Mouse (Mus musculus) urinary bladder, postnatal 36 days (tissue): ENCODE results near the gene Trim14.
A peak's percentile ranks its signal among the peaks of the same experiment; 100 is the strongest.
"Not testable (repeated sequence)": the region's sequence is repeated elsewhere in the genome, so short reads cannot be mapped to it uniquely, and the experiment has no call there.

Source experiments
- DNase-seq, 2 experiments: peaks; one replicate each; pipeline ENCODE4 v3.0.0; 2022; ENCODE audit warnings: low spot score in 2 of 2, mixed read lengths in 1 of 2

Trim14 gene

GRCm38 (mm10) chr4:46535840-46536361, at the start of gene Trim14:
Trim14 (minus strand) TSS chr4:46536141.
- DNase-seq, result no peak

DNA sequence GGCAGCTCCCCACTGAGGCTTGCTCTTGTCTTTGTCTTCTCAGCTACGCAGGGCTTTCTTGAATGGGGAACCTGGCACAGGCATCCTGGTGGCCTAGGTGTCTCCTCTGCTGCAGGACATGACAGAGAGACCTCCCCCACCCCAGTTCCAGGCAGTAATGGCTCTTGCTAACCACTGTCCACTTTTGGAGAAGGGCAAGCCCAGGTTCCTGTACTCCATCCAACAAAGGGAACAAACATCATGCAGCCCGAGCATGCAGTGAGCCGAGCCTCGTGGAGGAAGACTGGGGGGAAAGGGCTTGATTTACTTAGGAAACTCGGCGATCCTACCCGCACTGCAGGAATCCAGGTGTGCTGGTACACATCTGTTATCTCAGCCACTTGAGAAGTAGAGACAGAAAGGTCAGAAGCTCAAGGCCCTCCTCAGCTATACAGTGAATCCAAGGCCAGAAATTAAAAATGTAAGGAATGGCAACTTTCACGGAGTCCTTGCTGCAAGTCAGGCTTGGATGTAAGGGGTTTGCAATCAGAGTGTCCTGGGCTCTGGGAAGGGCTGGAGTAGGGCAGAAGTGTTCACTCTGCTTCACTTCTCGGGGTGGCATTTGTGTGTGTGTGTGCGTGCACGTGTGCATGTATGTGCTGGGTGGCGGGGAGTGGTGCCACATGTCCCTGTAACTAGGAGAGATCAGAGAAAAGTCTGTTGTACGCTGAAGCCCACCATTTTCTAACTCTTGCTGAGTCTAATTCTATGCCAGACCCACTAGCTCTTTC, 49.3 kb upstream of the Trim14 start:
- no peak for DNase-seq

DNA sequence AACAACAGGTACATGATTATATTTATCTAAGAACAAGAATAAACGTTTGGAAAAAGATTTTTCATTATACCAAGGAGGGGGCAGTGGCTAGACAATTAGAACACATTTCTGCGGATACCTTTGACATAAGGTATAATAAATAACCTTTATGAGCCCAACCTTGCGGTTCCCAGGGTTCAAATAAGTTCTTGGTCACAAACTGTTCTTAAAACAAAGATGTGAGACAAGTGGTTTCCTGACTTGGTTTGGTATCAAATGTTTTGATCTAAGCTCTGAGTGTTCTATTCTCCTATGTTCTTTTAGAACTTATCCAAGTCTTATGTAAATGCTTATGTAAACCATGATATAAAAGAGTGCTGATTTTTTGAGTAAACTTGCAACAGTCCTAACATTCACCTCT, 48.6 kb upstream of the Trim14 start:
- not testable (repeated sequence) for DNase-seq

GRCm38 (mm10) chr4:46584084-46584483, 48.1 kb upstream of the Trim14 start:
- DNase-seq, result not testable (repeated sequence)

DNA sequence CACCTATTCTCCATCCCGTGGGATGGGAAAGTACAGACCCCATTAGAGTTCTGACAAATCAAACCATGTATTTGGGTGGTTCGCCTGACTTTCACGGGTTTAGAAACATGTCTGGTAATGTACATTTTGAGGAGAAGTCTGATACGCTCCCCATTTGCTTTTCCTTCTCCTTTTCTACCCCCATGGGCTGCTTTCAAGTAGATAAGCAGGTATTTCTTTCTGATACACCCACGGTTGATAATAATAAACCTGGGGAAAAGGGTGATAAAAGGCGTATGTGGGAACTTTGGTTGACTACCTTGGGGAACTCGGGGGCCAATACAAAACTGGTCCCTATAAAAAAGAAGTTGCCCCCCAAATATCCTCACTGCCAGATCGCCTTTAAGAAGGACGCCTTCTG, 46.1 kb upstream of the Trim14 start:
- not testable (repeated sequence) for DNase-seq

- DNase-seq, result not testable (repeated sequence)
Observed at GRCm38 (mm10) chr4:46581577-46581976, 45.6 kb upstream of the Trim14 start.

DNA sequence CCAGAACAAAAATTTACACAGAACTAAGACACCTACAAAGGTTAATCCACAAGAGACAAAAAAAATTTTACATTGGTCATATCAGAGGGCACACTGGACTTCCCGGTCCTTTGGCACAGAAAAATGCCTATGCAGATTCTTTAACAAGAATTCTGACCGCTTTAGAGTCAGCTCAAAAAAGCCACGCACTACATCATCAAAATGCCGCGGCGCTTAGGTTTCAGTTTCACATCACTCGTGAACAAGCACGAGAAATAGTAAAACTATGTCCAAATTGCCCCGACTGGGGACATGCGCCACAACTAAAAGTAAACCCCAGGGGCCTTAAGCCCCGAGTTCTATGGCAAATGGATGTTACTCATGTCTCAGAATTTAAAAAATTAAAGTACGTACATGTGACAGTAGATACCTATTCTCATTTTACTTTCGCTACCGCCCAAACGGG, 44.9 kb upstream of the Trim14 start:
- DNase-seq, result not testable (repeated sequence)

DNA sequence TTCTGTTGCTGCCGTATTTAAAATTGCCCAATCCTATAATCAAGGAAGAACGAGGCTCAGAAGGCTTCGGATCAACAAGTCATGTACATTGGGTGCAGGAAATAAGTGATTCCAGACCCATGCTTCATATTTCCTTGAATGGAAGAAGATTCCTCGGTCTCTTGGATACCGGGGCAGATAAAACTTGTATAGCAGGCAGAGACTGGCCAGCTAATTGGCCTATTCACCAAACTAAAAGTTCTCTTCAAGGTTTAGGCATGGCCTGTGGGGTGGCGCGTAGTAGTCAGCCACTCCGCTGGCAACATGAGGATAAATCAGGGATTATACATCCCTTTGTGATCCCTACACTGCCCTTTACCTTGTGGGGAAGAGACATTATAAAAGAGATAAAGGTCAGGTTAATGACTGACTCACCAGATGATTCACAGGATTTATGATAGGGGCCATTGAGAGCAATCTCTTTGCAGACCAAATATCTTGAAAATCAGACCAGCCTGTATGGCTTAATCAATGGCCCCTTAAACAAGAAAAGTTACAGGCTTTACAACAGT, 42.9 kb upstream of the Trim14 start:
- not testable (repeated sequence) for DNase-seq

- no peak for DNase-seq
Observed at GRCm38 (mm10) chr4:46578228-46578627, 42.3 kb upstream of the Trim14 start.

- not testable (repeated sequence) for DNase-seq
Observed at GRCm38 (mm10) chr4:46575509-46576284, 39.8 kb upstream of the Trim14 start.

DNA sequence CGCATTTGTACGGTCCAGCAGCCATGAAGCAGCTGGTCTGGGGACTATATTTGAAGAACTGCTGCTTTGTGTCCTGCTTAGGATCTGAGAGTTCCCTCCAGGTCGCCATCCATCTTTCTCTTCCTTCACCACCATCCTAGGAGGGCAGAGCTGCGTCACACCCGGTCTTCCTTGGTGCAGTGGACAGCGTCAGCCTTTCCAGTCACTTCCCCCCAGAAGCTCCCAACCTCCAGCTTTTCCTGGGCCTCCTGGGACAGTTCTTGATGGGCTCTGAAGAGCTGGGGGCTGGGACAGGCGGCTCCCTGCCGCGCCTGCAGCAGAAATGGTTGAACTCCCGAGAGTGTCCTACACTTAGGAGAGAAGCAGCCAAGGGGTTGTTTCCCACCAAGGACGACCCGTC, 38.9 kb upstream of the Trim14 start:
- DNase-seq, result no peak

DNA sequence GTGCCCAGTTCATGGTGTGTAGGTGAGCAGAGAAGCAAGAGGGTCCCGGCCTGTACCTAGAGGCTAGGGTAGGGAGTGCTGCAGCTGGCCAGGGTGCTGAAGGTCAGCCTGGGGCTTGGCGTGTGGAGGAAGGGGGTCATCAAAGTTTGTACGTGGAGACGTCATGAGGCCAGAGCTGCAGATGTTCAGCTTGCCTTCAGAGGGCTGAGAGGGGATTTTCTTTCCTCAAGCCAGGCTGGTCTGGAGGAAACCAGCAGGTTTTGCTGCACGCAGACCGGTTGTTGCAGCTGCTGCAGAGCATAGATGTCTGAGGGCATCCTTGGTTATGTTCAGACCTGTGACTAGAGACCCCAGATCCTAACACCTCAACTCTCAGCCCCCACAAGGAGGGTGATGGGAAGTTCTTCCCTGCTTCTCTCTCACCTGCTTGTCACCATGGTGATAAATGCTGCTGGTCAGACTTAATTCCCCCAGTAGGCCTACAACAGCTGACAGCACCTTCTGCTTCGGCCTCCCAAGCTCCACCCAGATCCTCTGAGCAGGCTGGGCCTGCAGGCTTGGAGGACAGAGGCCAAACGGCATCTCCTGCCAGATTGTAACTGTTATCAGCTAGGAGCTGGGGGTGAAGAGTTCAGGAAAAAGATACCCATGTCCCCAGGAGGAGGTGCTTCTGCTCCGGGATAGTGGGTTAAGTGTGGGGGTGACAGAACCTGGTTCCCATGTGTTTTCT, 38.2 kb upstream of the Trim14 start:
- DNase-seq, result no peak

DNA sequence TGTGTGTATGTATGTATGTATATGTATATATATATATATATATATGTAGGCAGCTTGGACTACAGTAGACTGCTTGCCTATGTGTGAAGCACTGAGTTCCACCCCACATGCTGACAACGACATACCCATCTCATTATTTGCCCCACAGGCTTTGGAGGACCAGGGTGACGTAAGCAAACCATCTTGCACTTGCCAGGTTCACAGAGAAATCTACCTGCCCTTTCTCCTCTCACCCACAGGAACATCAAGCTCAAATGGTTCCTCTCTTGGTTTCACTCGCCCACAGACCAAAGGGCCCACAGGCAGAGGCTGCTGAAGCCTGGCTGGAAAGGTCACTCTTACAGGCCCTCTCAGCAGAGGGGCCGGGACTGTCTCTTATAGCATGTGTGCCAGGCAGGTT, 36.7 kb upstream of the Trim14 start:
- DNase-seq, result no peak

DNA sequence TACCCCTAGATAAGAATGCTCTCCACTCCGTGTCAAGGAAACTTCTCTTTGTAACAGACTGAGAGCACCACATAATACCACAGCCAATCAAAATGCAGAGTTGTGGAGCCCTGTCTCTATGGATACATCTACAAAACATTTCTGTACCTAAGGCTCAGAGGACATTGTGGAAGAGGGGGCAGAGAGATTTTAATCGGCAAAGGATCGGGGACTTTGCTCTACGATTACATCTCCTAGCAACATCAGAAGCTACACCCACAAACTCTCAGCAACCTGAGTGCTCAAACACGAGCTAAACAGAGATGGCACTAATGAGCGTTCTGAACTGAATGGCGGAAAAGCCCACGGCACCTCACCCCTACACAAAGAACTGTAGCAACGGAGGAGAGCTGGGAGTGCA, 35.8 kb upstream of the Trim14 start:
- no peak for DNase-seq

GRCm38 (mm10) chr4:46569671-46570070, 33.7 kb upstream of the Trim14 start:
- DNase-seq, result no peak

DNA sequence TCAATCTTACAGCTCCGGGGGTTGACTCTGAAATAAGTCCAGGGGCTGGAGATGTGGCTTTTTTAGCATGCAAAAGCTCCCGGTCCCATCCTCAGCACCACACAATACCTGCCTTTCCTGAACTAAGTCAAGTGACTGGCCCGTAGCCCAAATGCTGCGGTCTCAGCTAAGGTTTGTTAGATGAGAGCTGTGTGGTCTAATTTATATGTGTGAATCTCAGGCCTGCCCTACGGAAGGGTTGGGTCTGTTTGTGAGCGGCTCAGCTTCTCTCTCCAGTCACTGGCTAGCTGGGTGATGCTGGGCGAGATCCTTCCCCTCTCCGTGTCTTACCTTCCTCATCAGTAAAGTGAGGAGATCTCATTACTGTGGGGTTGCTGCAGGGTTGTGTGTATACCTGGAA, 32.2 kb upstream of the Trim14 start:
- DNase-seq, result no peak

GRCm38 (mm10) chr4:46566931-46567671, 31.2 kb upstream of the Trim14 start:
- no peak for DNase-seq

GRCm38 (mm10) chr4:46565393-46565955, 29.5 kb upstream of the Trim14 start:
- DNase-seq, result no peak

DNA sequence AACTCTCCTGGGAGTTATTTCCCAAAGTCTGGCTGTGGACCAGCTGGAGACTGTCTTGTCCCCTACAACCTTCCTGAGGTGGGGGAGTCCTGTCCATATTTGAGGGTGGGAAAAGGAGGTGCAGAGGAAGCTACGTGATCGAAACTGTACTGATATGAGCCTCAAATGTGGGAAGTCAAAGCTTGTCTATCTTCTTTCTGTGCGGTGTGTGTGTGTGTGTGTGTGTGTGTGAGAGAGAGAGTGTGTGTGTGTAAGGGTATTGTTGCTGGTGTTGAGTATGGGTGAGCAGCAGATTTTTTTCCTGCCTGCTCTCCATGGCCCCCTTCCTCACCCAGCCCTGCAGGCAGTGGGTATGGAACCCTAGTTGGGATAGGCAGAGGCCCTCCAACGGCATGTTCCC, 28.3 kb upstream of the Trim14 start:
- no peak for DNase-seq

DNA sequence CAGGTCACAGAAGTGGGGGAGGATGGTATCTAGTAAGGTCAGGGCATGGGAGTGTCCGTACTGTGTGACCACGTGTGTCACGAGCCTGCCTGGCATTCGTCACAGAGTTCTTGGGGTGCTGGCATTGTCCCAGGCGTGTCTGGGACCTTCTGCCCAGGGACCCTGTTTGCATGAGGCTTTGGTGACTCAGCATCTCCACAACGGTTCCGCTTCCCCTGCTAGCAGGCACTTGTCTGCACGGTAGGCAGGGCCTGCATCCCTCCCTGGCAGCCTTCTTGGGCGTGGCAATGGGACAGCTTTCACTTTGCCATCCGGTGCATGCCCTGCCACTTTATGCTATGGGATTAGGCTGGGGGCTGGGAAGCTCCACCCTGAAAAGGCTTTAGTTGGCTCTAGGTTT, 27.9 kb upstream of the Trim14 start:
- peak; percentile 67 to 82 for DNase-seq

DNA sequence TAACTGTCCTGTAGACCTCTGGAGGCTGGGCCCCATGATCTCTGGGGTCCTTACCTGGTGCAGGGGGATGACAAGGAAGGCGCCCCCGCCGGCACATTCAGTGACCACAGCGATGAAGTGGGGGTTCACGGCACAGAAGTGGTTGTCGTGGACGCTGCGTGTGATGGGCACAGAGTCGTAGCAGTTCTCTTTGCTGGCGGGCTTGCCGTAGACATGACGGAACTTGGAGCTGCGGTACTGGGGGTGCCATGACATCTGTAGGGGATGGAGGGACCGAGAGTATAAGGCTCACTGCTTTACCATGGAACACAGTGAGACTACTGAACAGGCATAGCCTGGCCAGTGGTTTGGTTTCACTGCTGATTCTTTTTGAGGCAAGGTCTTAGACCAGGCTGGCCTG, 26.9 kb upstream of the Trim14 start:
- no peak for DNase-seq
